Mouse (Mus musculus) bone marrow, adult 2 months (tissue): ENCODE data around the gene Mars2.

Experiments used
- CTCF ChIP-seq: fragments of 200-500 bp; IDR thresholded peaks from 2 replicates; pipeline ENCODE4 v1.5.1; 2011; ENCODE audit warnings: low read length, control low read depth; ENCODE audit not compliant: control insufficient read depth, insufficient read depth
- POLR2A ChIP-seq: fragments of 200-500 bp; IDR thresholded peaks from 2 replicates; pipeline ENCODE4 v1.6.1; 2011; ENCODE audit warnings: low read depth, mild to moderate bottlenecking, control low read depth, low read length, borderline replicate concordance; ENCODE audit not compliant: control insufficient read depth

GRCm38 (mm10) chr1:55264385-55264784 is 27.4 kb downstream of the Mars2 start:
- TF ChIP-seq CTCF (no peak), POLR2A (no peak)
